Mouse (Mus musculus): ENCODE data around the gene Rps27. TPM values are rescaled to one million over a fixed set of nuclear protein-coding genes. Genes with fewer than 3 reads are reported as not detected.

The Rps27 gene
- total and polyA plus RNA-seq, 3 experiments, result 2,476 to 6,504 TPM; not detected in 1

DNA sequence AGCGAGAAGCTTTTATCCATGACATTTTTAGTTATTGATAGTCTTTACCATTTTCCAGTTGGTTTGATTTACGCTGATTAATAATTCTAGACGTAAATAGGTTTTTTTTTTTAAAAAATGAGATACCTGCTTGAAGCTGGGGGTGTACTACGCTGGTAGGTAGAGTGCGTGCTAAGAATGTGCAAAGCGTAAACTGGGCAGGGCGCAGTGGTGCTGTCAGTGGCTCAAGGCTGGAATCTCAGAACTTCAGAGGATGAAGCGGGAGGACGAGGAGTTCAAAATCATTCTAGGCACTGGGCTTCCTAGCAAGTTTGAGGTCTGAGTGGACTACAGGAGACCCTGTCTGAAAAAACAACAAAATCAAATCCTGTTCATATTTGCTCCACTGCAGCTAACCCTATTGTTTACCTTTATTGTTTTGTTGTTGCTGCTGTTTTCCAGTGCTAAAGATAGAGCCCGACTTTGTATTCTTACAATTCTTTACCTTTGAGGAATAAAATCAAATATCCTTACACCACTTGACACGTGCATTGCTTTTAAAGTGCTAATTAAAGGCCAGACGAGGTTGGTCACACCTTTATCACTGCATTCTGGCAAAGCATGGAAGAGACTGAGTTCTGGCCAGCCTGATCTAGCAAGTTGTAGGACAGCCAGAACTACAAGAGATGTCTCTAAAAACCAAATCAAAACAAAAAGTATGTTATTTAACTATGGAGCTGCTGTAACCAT, 669 bp upstream of the Rps27 start:
- peaks cover 7 to 16% of the 10 kb centered on the region in 2 experiments; a peak in 3 of 4 replicates for H3K4me1 ChIP-seq (ENCODE audit: control insufficient read depth in 1 of 2, insufficient read depth in 2 of 2, low read length in 2 of 2)
- peaks cover 20% of the 10 kb centered on the region for H3K79me2 ChIP-seq (ENCODE audit: control insufficient read depth, insufficient read depth, low read length, poor library complexity)
- no peaks in the 10 kb centered on the region for H3K27me3 ChIP-seq (ENCODE audit: control insufficient read depth in 1 of 2, insufficient read depth in 2 of 2, low read length in 2 of 2)
- H3K4me3 ChIP-seq (ENCODE audit: control insufficient read depth in 1 of 2, insufficient read depth in 1 of 2, low read depth in 2 of 2, low read length in 2 of 2), result peak overlapping the region; percentile 65 to 94
- peaks cover 18 to 27% of the 10 kb centered on the region in 2 experiments for H3K36me3 ChIP-seq (ENCODE audit: control insufficient read depth in 1 of 2, insufficient read depth in 2 of 2, low read length in 2 of 2)
- H3K27ac ChIP-seq (ENCODE audit: control insufficient read depth, low read depth, low read length), result peak overlapping the region; percentile 78
- peak overlapping the region; percentile 76 for H3K9ac ChIP-seq (ENCODE audit: control insufficient read depth, low read depth, low read length, poor library complexity, severe bottlenecking)
- H3K9me3 ChIP-seq (replicated peaks; ENCODE audit: insufficient read depth, low read length), result no peaks in the 10 kb centered on the region
- TF ChIP-seq ZNF384 (IDR thresholded peaks at IDR 0.05; ENCODE audit: low read depth, low read length) (peak; percentile 48; the same call in 1 of the 2 replicates), EP300 (IDR thresholded peaks at IDR 0.05; ENCODE audit: low read depth in 1 of 2, low read length in 2 of 2) (no peak), MAX (IDR thresholded peaks at IDR 0.05; ENCODE audit: low read length) (peak; percentile 64; the same call in 1 of the 2 replicates)
- no peak for DNase-seq (ENCODE audit: low read depth, low spot score)

DNA sequence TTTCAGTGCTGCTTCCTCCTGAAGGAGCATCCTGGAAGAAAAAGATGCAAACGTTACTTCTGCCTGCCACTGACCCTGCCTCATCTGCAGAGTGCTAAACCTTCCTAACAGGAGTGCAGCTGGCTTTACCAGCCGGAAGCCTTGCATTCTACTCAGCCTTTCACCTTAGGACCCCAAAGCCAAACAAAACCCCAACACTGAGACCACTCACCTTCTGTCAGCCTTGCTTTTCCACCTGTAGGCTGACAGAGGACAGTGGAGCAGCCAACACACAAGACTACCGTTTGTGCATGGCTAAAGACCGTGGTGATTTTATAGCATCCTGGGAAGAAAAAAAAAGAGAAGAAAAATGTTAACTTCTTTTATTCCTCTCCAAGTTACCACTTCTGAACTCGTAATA, 728 bp downstream of the Rps27 start:
- no peaks in the 10 kb centered on the region for H3K27me3 ChIP-seq (ENCODE audit: control insufficient read depth in 1 of 2, insufficient read depth in 2 of 2, low read length in 2 of 2)
- H3K36me3 ChIP-seq (ENCODE audit: control insufficient read depth in 1 of 2, insufficient read depth in 2 of 2, low read length in 2 of 2), result peaks cover 18 to 29% of the 10 kb centered on the region in 2 experiments
- H3K9ac ChIP-seq (ENCODE audit: control insufficient read depth, low read depth, low read length, poor library complexity, severe bottlenecking), result peak overlapping the region; percentile 98
- peak overlapping the region; percentile 97 for H3K27ac ChIP-seq (ENCODE audit: control insufficient read depth, low read depth, low read length)
- H3K9me3 ChIP-seq (replicated peaks; ENCODE audit: insufficient read depth, low read length), result no peaks in the 10 kb centered on the region
- no peak for TF ChIP-seq SMC3 (IDR thresholded peaks at IDR 0.05; ENCODE audit: low read depth, low read length)
- no peak for TF ChIP-seq POLR2A (IDR thresholded peaks at IDR 0.05; ENCODE audit: control insufficient read depth in 1 of 2, insufficient read depth in 1 of 2, low read depth in 1 of 2, low read length in 2 of 2, poor library complexity in 1 of 2)
- no peak for TF ChIP-seq GATA1 (IDR thresholded peaks at IDR 0.05; ENCODE audit: low read depth, low read length)
- TF ChIP-seq USF2 (IDR thresholded peaks at IDR 0.05; ENCODE audit: borderline replicate concordance in 1 of 2, insufficient read depth in 1 of 2, low read depth in 1 of 2, low read length in 2 of 2), result no peak
- 0 out of 2 replicates have a peak, but pooled peaks have one; percentile 22 for TF ChIP-seq MAZ (IDR thresholded peaks at IDR 0.05; ENCODE audit: low read depth, low read length)
- TF ChIP-seq GABPA (IDR thresholded peaks at IDR 0.05; ENCODE audit: low read depth, low read length), result no peak
- no peak for TF ChIP-seq EP300 (IDR thresholded peaks at IDR 0.05; ENCODE audit: low read depth in 1 of 2, low read length in 2 of 2)
- peak; percentile 92; the same call in 1 of the 2 replicates for TF ChIP-seq CHD1 (IDR thresholded peaks at IDR 0.05; ENCODE audit: low read depth, low read length)
- TF ChIP-seq NELFE (IDR thresholded peaks at IDR 0.05; ENCODE audit: low read depth, low read length), result no peak
- TF ChIP-seq TCF12 (IDR thresholded peaks at IDR 0.05; ENCODE audit: low read depth, low read length), result no peak
- 0 out of 2 replicates have a peak, but pooled peaks have one; percentile 30 for TF ChIP-seq MYC (IDR thresholded peaks at IDR 0.05; ENCODE audit: low read depth, low read length)
- TF ChIP-seq E2F4 (IDR thresholded peaks at IDR 0.05; ENCODE audit: borderline replicate concordance, low read depth, low read length), result no peak
- no peak for TF ChIP-seq NRF1 (IDR thresholded peaks at IDR 0.05; ENCODE audit: insufficient read depth, low read depth, low read length, poor library complexity, severe bottlenecking)
- H3K4me1 ChIP-seq (ENCODE audit: control insufficient read depth in 1 of 2, insufficient read depth in 2 of 2, low read length in 2 of 2), result peaks cover 7 to 16% of the 10 kb centered on the region in 2 experiments; a peak in 3 of 4 replicates
- DNase-seq (ENCODE audit: low read depth, low spot score), result no peak
- H3K4me3 ChIP-seq (ENCODE audit: control insufficient read depth in 1 of 2, insufficient read depth in 1 of 2, low read depth in 2 of 2, low read length in 2 of 2), result peak overlapping the region; percentile 59 to 94
- peaks cover 20% of the 10 kb centered on the region for H3K79me2 ChIP-seq (ENCODE audit: control insufficient read depth, insufficient read depth, low read length, poor library complexity)

All from MEL (cell line).